Mouse (Mus musculus) lung, postnatal 14 days (tissue): Measurements from ENCODE around the gene Pomgnt1.

Source experiments
- DNase-seq: peaks from one replicate; pipeline ENCODE4 v3.0.0; 2021

Gene Pomgnt1

GRCm38 (mm10) chr4:116140801-116141574, 17.3 kb downstream of the Pomgnt1 start:
- DNase-seq = no peak

GRCm38 (mm10) chr4:116141736-116142135, 18.1 kb downstream of the Pomgnt1 start:
- no peak for DNase-seq

- no peak for DNase-seq
These were observed 18.6 kb downstream of the Pomgnt1 start for GRCm38 (mm10) chr4:116142269-116142668.

GRCm38 (mm10) chr4:116143317-116143811, 19.7 kb downstream of the Pomgnt1 start:
- DNase-seq = peak; percentile 39

GRCm38 (mm10) chr4:116143891-116144717, 20.5 kb downstream of the Pomgnt1 start:
- peak; percentile 73 for DNase-seq

- DNase-seq = no peak
These were observed 26.1 kb downstream of the Pomgnt1 start for GRCm38 (mm10) chr4:116149812-116150155.

GRCm38 (mm10) chr4:116150156-116150861, 26.7 kb downstream of the Pomgnt1 start:
- DNase-seq = peak; percentile 74

- DNase-seq = no peak
These were observed 27.2 kb downstream of the Pomgnt1 start for GRCm38 (mm10) chr4:116150862-116151221.

- DNase-seq = no peak
These were observed 27.6 kb downstream of the Pomgnt1 start, which contains the start of gene Lurap1 for GRCm38 (mm10) chr4:116151238-116151637. Gene Lurap1 (minus strand): TSS chr4:116151338.

GRCm38 (mm10) chr4:116152702-116153101, 29.1 kb downstream of the Pomgnt1 start:
- DNase-seq = no peak

- no peak for DNase-seq
These were observed 34.2 kb downstream of the Pomgnt1 start for GRCm38 (mm10) chr4:116157882-116158281.

GRCm38 (mm10) chr4:116159912-116160311, 36.3 kb downstream of the Pomgnt1 start:
- DNase-seq = peak; percentile 49

GRCm38 (mm10) chr4:116160769-116161168, 37.1 kb downstream of the Pomgnt1 start:
- DNase-seq = no peak

GRCm38 (mm10) chr4:116162142-116162541, 38.5 kb downstream of the Pomgnt1 start:
- DNase-seq = no peak

- no peak for DNase-seq
These were observed 41.3 kb downstream of the Pomgnt1 start for GRCm38 (mm10) chr4:116164759-116165554.

GRCm38 (mm10) chr4:116165708-116166407, 42.2 kb downstream of the Pomgnt1 start:
- no peak for DNase-seq

- peak; percentile 77 for DNase-seq
These were observed 43.8 kb downstream of the Pomgnt1 start, which contains the start of gene Tspan1 for GRCm38 (mm10) chr4:116167404-116167803. Gene Tspan1 (minus strand): TSS chr4:116167601.

- DNase-seq = peak; percentile 88
These were observed 45.1 kb downstream of the Pomgnt1 start for GRCm38 (mm10) chr4:116168617-116169352.

- no peak for DNase-seq
These were observed 45.7 kb downstream of the Pomgnt1 start for GRCm38 (mm10) chr4:116169353-116169672.

- no peak for DNase-seq
These were observed 49.4 kb downstream of the Pomgnt1 start, which contains the start of the genes 1700042G07Rik and Gm49337 for GRCm38 (mm10) chr4:116173072-116173471. Gene 1700042G07Rik (plus strand): TSS chr4:116173372. Gene Gm49337 (plus strand): TSS chr4:116173384.

- no peak for DNase-seq
These were observed 50.1 kb downstream of the Pomgnt1 start for GRCm38 (mm10) chr4:116173752-116174151.
